Mouse (Mus musculus) adrenal gland, postnatal 10 days (tissue): ENCODE measurements at regions not wholly inside any gene's neighbourhood (a gene's known extent, or its start where the extent isn't known, plus 50 kb on each side); places are given as distances from the start of the nearest gene placed in this dataset.

Experiments
- DNase-seq: peaks from one replicate; pipeline ENCODE4 v3.0.0; 2021; ENCODE audit warnings: mixed read lengths

- no peak for DNase-seq
Measured at GRCm38 (mm10) chr8:91941005-91941404, 139.1 kb upstream of the Irx3 start.

- DNase-seq, result peak; percentile 5
Measured at GRCm38 (mm10) chr8:91937227-91937626, 135.4 kb upstream of the Irx3 start.

GRCm38 (mm10) chr8:91930520-91930919 lies 128.7 kb upstream of the Irx3 start:
- no peak for DNase-seq

- DNase-seq, result no peak
Measured at GRCm38 (mm10) chr8:91925968-91926524, 124.2 kb upstream of the Irx3 start.

- DNase-seq, result no peak
Measured at GRCm38 (mm10) chr8:91924152-91924551, 122.3 kb upstream of the Irx3 start.

- DNase-seq, result no peak
Measured at GRCm38 (mm10) chr8:91922211-91922874, 120.5 kb upstream of the Irx3 start.

- DNase-seq, result no peak
Measured at GRCm38 (mm10) chr8:91917834-91918233, 116.0 kb upstream of the Irx3 start.

GRCm38 (mm10) chr8:91913971-91914370 lies 112.1 kb upstream of the Irx3 start:
- DNase-seq, result no peak

GRCm38 (mm10) chr8:91913121-91913520 lies 111.3 kb upstream of the Irx3 start:
- no peak for DNase-seq

GRCm38 (mm10) chr8:91909637-91910383 lies 107.9 kb upstream of the Irx3 start:
- peak; percentile 40 for DNase-seq

- no peak for DNase-seq
Measured at GRCm38 (mm10) chr8:91908731-91909353, 107.0 kb upstream of the Irx3 start.

- DNase-seq, result no peak
Measured at GRCm38 (mm10) chr8:91907178-91907577, 105.3 kb upstream of the Irx3 start.

- no peak for DNase-seq
Measured at GRCm38 (mm10) chr8:91901525-91902281, 99.8 kb upstream of the Irx3 start.

GRCm38 (mm10) chr8:91899747-91900146 lies 97.9 kb upstream of the Irx3 start:
- no peak for DNase-seq

GRCm38 (mm10) chr8:91897381-91897780 lies 95.5 kb upstream of the Irx3 start:
- no peak for DNase-seq

GRCm38 (mm10) chr8:91895987-91896386 lies 94.1 kb upstream of the Irx3 start:
- no peak for DNase-seq

GRCm38 (mm10) chr8:91884862-91885261 lies 83.0 kb upstream of the Irx3 start:
- DNase-seq, result no peak

- no peak for DNase-seq
Measured at GRCm38 (mm10) chr8:91884325-91884724, 82.5 kb upstream of the Irx3 start.

- no peak for DNase-seq
Measured at GRCm38 (mm10) chr8:91883012-91883411, 81.1 kb upstream of the Irx3 start.

GRCm38 (mm10) chr8:91878886-91879285 lies 77.0 kb upstream of the Irx3 start:
- no peak for DNase-seq

- DNase-seq, result no peak
Measured at GRCm38 (mm10) chr8:91876161-91876560, 74.3 kb upstream of the Irx3 start.

- no peak for DNase-seq
Measured at GRCm38 (mm10) chr8:91873232-91873631, 71.4 kb upstream of the Irx3 start.
